Mouse (Mus musculus): ENCODE measurements around the gene Nlrp14.
"Not testable (repeated sequence)": the region's sequence is repeated elsewhere in the genome, so short reads cannot be mapped to it uniquely, and the experiment has no call there.

Nlrp14 gene

GRCm38 (mm10) chr7:107166690-107167089 is at the start of gene Nlrp14:
Nlrp14 (plus strand) TSS chr7:107166990.
- no peak for DNase-seq

DNA sequence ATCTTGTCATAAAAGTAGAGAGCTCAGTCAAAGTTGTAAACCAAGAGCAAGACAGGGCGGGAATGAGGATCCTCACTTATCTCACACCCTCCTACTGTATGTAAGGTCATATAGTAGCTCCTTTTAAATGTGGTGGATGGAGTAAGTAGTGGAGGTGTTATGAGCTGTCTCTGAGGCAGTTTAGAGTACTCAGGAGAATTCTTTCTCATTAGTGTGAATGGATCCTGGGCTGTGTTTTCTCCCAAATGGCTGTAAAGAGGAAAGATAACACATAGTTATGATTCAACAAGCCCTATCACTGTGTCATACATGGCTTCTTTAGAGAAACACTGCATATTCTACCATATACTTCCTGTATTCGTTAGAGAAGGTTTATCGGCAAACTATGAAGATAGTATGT is 35.8 kb upstream of the Nlrp14 start, which contains the start of gene Olfr715:
Olfr715 (minus strand) TSS at position 101 of the 400 bp plus-strand sequence.
- not testable (repeated sequence) for DNase-seq

DNA sequence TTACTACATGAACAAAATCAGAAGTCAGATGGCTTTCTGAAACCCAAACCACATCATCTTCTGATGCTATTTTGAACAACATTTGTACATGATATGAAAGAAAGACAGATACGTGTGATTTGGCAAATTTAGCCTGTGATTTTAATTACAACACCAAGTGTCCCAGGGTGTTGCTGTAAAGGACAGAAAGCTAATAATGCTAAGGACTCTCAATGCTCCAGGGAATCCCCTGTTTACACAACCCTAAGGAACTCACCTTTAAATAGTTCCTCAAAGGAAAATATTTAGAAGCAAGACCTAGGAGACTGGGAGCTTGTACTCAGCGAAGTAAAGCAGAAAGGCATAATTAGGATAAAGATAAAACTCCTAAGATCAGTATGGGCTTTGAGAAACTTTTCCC is 28.8 kb upstream of the Nlrp14 start, which contains the start of gene Olfr716:
Olfr716 (plus strand) TSS at position 301 of the 400 bp plus-strand sequence.
- not testable (repeated sequence) for DNase-seq

GRCm38 (mm10) chr7:107180406-107180805 is 13.6 kb downstream of the Nlrp14 start:
- no peak for DNase-seq

- no peak for DNase-seq
Measured at GRCm38 (mm10) chr7:107201817-107202216, 35.0 kb downstream of the Nlrp14 start.

GRCm38 (mm10) chr7:107207843-107208242 is 41.1 kb downstream of the Nlrp14 start:
- DNase-seq: no peak

- no peak for DNase-seq
Measured at GRCm38 (mm10) chr7:107209204-107209860, 42.5 kb downstream of the Nlrp14 start, which contains the start of gene Rbmxl2. Rbmxl2 (plus strand) TSS chr7:107209445.

DNA sequence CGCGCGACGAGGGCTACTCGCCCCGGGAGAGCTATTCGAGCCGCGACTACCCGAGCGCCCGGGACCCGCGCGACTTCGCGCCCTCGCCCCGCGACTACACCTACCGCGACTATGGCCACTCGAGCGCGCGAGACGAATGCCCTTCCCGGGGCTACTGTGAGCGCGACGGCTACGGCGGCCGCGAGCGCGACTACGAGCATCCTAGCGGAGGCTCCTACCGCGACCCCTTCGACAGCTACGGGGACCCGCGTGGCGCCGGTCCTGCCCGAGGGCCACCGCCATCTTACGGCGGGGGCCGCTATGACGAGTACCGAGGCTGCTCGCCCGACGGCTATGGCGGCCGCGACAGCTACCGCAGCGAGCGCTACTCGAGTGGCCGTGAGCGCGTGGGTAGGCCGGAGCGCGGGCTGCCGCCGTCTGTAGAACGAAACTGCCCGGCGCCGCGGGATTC is 43.4 kb downstream of the Nlrp14 start:
- no peak for DNase-seq

GRCm38 (mm10) chr7:107215723-107216122 is 48.9 kb downstream of the Nlrp14 start:
- no peak for DNase-seq

- no peak for DNase-seq
Measured at GRCm38 (mm10) chr7:107216845-107217244, 50.1 kb downstream of the Nlrp14 start.

DNA sequence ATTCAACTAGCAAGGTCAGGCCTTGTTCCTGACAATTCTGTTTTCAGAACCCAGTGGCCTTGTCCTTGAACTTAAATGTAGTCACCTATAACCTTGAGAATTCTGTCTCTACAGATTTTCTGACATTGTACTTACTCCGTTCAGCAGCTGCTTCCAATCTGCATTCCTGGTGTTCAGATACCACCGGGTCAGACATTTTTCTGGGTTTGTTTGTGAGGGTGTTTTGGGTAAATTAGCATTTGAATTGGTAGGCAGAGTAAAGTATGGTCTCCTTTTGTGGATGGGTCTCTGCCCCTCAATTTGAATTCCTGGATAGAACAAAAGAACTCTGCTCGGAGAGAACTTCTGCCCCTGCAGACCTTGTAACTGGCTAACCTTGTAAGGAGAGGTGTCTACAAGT is 70.1 kb downstream of the Nlrp14 start:
- no peak for DNase-seq

DNA sequence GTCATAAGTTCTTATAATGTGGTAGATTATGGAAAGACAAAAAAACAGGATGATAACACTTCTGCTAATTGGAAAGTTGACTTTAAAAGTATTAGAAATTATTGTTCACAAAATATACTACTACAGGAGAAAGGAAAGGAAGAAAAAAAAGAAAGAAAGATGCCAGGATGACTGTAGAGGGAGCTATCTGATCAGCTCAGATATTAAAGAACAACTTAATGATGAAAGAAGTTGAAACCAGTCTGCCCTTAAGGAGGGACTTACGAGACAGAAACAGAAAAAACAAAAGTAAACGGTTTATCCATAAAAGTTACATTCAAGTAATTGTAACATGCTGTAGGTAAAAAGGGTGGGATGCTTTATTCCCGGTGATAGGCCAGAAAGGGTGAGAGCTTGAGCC is 70.7 kb downstream of the Nlrp14 start:
- no peak for DNase-seq

DNA sequence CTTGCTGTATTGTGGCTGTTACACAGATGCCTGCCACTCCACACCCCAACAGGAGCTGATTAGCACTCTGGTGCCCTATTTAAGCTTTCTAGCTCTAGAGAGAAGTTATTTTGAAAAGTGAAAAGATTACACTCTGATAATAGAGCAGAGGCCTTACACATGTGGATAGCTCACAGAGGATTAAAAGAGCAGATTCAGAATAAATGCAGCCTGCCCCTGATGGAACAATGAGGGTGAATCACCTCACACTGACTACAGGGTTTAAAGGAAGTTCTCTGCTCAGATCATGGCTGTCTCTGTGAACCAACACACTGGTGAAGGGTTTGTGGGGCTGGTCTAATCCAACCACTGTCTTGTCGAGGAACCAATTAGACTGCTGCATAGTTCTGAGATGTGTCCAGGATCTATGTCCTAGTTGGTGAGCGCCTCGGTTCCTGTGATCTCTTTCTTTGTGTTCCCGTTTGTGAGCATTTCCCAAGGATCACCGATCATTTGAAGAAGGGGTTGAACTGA is 74.6 kb downstream of the Nlrp14 start:
- no peak for DNase-seq
